Mouse (Mus musculus) NIH3T3 (cell line): ENCODE measurements at regions not wholly inside any gene's neighbourhood (a gene's known extent, or its start where the extent isn't known, plus 50 kb on each side); places are given as distances from the start of the nearest gene placed in this dataset.

Experiments used
- DNase-seq: peaks from one replicate; pipeline ENCODE4 v3.0.0-alpha.2; 2012; ENCODE audit warnings: low read depth

DNA sequence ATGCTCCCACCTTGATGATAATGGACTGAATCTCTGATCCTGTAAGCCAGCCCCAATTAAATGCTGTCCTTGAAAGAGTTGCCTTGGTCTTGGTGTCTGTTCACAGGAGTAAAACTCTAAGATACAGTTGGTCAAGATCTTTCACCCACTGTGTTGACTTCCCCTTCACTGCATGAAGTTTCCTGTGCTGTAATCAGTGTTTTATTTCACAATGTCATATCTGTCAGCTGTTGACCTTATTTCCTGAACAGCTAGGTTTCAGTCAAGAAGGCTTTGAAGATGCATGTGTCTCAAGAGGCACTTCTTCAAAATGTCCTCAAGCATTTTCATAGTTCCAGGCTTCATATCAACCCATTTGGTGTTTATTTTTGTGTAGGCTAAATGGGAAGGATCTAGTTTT is 597.3 kb upstream of the Fam92a start:
- DNase-seq = no peak

DNA sequence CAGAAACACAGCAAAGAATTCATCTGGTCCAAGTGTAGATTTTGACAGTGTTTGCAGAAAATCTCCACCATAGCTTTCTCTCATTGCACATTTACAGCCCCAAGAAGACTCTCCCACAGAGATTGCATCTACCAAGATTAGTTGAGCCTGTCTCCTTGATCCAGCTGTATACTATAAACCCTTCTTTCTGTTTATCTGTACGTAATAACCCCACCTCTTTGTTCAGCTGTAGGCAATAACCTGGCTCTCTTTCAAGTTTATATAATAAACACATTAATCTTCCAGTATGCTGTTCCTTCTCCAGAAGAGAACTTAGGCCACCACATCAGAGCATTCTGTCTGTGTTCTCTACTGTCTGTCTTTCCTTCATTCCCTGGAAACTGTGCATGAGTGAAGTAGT is 594.9 kb upstream of the Fam92a start:
- no peak for DNase-seq

DNA sequence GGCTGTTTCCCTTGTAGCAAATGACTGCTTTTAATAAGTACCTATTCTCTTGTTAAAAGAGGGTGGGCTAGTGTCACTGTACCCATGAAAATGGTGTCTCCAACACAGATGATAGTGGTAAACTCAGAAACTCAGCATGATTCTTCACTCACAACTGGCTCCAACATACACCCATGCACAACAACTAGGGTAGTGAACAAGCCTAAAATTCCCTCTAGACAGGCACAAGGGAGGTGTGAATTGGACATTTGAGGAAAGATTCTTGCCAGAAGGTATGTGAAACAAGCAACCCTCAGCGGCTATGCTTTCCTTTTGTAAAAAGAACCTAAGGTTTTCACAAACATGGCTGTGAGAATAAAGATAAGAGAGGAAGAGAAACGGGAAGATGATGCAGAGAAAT is 579.0 kb upstream of the Fam92a start:
- DNase-seq = no peak

DNA sequence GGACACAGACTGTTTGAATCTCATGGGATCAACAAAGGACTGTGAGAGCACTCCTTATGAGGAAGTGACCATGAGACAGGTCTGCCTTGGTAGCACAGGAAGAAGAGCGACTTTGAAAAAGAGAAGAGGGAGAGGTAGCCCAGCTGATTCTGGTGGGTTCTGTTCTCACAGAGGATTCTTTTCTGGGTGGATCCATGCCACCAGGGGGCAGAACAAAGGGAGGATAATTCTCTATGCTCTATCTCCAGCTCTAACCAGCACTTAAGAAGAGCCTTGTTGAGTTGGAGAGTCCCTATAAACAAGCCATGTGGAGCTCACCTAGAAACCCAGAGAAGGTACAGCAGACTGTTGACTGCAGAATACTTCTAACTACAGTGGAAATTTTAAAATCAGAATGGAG is 578.1 kb upstream of the Fam92a start:
- DNase-seq = peak; percentile 5

DNA sequence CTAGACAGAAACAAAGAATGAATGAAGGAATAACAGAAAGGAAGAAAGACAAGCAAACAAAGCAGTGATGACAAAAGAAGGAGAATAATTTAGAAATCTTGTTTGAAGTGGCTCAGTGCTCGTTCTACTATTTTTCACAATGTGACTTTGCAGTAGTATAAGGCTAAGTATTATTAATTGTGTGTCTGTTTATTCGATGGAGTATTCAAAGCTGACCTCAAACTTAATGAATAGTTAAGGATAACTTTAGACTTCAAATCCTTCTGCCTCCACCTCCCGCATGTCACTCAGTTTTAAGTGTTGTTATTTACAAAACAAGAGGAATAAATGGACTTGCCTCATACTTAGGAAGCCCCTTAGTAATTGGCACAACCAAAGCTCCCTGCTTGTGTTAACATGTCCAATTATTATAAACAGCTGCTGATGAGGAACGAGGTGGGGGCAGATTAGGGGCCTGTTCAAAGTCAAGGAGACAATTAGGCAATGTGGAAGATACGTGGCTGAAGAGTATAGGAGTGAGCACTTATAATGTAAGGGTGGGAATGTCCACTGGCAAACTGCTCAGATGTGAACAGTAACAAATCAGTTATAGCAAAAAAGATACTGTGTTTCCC is 572.0 kb upstream of the Fam92a start:
- no peak for DNase-seq

DNA sequence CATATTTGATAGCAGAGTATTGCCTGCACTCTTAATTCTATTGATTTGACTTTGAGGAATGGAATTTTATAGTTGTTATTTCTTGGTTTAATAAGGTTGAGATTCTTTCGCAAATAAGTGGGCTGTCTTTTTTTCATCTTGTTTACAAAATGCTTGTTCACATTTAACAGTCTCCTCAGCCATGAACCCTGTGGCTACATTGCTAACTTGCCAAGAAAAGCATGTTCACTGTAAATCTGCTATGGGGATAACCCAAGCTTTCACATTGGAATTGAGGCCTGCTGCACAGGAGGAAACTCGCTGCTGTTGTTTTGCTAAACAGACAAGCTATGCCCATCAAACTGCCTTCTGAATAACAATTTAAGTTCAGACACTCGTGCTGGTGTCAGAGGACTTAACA is 564.6 kb upstream of the Fam92a start:
- DNase-seq = no peak

DNA sequence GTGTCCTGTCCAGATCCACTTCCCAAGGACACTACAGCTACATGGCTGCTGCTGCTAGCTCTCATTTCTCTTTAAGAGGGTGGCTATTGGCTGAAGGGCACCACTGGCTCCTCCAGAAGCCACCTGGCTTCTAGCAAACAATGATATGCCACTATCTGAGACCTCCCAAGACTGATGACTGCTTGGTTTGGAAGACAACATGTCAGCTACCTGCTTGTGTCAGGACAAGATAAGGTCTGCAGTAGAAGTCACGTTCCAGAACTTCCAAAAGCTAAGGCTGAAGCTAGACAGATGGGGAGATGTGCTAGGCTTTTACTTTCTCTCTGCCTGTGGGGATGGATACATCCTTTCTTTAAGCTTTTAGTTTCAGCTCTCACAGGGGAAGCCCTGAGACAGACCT is 528.4 kb upstream of the Fam92a start:
- no peak for DNase-seq

DNA sequence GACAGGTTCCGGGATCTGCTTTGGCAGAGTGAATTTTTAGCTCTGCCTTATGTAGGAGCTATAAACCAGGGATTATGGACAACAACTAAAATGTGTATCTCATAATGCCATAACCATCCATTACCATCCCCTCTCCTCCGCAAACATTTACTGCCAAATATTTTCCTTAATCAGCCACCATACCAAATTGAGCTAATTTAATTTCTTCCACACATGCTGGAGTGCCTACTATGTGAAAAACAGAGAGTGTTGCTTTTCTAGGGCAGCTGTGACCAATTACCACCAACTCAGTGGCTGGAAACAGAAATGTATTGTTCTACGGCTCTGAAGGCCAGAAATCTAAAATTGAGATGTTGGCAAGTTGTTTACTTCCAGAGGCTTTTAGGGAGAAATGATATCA is 506.0 kb upstream of the Fam92a start:
- DNase-seq = no peak

DNA sequence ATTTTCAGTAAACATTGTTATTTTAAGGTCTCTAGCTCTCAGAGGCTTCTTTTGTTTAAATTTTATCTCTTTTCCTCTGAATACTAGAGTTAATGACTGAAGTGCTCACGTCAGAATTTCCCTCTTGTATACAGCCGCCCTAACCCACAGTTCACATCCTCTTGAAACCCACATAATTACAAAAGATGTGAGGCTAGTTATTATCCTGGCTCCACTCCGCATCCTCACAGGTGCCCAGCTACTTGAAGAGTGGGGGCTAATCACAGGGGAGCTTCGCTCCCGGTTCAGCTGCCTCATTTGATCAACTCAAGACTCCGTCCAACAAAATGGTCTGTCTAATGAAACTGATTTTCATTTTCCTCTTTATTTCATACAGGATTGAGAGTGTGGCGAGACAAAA is 499.6 kb upstream of the Fam92a start:
- no peak for DNase-seq

DNA sequence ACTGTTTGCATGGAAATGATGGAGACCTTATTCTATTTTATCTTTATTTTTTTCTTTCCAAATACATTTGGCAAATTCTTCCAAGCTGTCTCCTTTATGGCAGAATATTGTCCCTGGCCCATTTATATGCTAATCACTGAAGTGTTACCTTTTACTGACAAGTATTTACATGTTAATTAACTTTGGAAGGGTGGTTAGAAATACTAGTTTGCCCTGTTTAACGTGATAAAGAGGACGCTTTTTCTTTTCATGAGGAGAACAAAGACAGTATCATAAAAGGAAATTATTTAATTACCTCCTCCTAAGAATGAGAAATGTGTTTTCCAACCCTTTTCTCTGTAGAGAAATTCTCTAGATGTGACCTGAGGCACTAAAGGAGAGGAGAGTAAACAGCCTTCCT is 491.4 kb upstream of the Fam92a start:
- DNase-seq = no peak

DNA sequence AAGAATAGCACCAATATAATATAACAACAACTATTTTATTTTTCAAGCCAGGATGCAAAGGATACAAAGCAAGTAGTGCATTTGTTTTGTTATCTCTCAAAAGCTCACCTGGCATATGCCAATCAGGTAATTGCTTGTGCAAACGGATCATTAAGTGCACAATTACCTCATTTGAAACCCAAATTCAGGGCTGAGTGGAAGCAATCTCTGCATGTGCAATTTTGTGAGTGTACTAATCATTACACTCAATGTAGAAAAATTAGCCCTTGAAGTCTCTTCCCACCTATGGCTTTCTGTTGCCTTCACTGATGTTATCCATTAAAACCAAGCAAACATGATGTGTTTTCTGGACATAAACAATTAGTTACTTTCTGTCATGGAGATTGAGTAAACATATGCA is 490.9 kb upstream of the Fam92a start:
- no peak for DNase-seq

DNA sequence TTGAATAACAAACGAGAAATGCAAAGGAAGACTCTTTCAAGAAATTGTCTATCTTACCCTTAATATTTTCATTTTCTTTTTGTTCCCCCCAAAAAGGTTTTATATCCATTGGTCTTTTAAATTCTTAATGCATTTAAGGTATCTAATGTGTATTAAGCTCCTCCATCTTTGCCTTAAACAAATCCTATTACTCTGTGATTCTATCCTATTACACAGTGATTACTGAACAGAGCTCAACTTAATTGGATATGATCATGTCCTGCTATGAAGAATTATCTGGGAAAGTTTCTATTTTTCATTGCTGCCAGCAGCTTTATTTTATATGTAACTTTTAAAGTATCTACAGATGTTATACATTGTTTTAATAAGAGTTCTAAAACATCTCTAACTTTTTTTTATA is 487.3 kb upstream of the Fam92a start:
- no peak for DNase-seq

DNA sequence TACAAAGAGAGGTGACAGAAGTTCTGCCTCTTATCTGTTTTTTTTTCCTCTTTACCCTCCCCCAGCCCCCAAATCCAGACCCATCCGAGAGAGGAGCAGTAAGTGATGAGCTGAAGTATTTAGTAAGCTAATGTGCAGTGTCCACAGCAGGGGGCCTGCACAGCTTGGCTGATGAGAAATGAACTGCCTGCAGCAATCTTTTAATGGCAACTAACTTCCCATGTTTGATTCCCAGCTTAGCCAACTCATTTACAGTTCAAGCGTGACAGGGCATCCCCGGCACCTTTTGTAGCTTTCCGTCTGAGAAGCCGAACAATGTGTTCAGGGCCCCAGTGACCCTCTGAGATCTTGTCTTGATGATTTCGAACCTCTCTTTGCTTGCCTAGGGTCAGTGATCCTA is 486.8 kb upstream of the Fam92a start:
- no peak for DNase-seq

DNA sequence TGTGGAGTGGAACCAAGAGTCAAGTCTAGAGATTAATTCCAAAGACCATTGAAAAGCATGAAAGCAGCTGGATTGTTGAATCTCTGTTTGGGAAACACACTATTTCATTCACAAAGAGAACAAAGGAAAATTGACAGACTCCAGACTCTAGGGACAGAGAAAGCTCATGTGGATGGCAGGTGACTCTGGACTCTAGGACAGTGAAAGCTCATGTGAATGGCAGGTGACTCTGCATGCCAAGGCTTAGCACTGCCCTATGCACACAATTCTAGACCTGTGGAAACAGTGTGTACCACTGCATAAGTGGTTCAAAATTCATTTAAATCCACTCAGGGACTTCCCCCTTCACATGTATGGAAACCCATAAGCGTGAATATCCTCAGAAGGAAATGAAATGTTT is 486.0 kb upstream of the Fam92a start:
- no peak for DNase-seq

DNA sequence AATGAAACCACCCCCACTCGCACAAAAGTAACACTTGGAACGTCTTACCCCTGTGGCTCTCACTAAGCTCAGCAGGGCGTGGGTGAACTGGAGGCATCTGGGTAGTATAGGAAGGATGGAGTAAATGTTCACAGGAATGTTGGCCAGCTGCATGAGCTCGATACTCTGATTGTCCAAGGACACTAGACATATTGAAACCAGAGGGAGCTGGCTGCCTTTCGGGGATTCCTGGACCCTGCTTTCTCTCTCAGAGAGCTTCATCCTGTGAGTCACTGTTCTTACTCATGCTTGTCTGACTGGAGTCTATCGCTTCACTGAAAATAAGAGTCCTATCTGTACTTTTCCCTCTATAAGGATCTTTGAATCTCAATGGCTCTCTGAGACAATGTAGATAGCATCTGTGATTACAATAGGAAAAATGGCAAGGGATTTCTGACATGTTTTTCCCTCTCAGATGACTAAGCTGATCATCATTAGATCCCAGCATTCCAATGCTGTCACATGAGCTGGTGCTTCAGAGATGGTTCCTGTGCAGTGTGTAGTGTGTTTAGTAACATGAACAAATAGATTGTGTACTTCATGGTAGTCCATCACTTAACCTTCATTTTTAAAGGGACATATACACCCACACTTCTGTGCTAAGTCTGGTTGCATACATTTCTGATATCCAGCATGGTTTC is 485.2 kb upstream of the Fam92a start:
- peak; percentile 65 for DNase-seq

DNA sequence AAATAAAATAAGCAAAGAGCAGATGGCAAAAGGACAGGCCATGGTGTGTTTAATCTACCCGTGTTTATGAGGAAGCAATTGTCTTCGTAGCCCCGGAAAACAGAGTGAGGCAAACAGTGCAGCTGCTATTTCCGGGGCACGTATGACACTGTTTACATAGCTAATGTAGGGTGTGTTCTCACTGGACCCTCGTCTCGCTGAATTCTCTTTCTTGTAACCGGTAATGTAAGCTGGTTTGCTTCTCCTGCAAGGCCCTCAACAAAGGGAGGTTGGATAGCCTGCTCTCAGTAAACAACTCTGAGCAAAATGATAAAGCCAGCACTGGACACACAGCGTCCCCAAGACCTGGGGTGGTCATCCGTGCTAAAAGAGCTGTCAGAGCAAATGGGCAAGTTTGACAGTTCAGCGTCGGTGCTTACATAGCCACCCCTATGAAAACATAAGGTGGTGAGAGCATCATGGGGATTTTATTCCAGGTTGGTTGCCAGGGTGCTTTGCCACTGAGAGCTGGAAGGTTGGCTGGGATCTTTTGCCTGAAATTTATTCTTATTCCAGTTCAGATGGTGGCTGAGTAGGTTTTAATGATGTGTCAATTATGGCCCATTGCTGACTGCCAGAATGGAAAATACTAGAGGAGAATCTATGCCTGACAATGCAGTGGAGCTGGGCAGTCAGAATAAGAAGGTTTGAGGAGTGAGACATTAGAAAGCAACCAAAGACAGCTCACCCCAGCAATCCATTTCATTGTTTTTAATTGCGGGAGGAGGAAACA is 483.8 kb upstream of the Fam92a start:
- DNase-seq = no peak

DNA sequence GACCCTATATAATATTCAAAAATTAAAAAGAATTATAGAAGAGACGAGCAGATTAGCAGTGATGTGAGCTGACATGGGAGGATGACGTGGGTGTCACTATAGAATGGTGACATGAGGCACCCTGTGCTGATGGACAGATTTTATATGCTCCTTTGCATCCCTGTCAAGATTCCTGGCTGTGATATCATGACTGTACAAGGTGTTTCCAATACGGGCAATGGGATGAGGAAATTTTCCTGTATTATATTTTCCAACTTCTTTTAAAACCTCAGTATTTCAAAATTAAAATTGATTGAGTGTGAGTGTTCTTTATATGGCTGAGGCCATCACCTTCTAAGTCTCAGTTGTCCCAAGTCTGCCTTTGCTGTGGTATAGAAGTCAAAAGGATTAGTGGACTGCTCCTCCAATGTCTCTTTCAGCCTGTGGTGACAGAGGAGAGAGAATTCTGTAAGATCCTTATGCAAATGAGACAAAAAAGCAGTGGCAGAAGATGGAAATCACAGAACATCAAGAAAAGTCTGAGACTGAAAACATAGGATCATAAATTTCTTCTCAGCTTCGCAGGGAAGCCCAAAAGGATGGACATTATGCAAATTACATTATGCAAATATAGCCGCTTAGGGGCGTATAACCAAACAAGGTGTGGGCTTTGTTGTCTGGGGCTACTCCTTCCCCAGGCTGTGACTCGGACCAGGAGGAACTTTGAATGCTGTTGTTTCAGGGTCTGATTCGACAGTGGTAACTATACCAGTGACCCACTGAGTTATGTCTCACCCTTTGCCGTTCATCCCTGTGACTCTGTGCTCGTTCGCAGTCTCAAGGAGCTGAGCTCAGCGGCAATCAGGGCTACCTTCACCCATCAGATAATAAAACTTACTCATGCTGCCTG is 483.0 kb upstream of the Fam92a start:
- no peak for DNase-seq

DNA sequence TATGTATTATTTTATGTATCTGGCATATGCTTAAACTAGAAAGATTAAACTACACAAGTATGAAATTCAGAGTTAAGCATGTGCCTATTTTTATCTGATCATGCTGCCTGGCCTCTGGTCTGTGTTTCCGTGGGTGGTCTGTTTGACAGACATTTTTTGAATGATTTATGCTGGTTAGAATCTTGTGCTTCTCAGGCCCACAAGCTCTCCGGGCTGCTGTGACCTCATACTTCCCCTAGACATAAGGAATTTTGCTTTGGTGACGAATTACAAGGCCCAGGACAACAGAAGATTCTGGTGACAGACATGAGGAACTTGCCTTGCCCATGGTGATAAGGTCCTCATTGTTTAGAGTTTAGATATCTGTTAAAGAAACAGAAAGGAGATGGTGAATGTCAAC is 475.9 kb upstream of the Fam92a start:
- DNase-seq = no peak

DNA sequence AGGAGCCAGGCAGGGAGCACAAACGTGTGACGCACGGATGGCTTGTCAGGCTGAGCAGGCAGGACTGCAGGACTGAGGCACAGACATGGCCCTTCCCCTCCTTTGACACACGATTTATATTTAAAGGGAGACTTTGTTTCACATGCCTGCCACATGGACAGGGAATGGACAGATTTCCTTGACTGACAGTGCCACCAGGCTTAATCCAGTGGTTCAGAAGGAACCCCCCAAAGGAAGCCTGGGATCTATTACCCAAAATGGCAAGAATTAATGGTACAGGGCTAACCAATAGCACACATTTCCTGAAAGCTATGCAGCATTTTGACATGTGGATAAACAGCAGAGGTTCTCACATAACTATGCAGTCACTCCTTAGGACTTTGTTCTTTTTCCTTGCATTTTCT is 470.7 kb upstream of the Fam92a start:
- DNase-seq = no peak

DNA sequence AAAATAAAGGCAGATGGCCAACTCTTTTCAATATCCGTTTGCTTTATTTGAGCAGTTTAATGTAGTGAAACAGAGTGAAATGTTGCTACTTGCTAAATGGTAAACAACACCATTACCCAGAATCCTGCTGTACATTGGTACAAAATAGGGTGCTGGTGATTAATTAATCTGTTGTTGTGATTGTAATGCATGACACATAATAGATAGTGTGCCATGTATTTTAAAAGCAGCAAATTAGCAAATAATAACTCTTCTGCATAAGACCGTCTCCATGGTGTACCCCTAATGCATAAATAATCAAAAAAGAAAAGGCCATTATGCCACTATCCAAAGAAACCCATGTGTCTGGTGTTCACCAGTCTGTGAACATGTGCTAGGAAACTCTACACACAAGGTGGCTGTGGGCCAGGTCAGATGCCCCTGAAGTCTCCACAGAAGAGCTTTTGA is 457.6 kb upstream of the Fam92a start:
- no peak for DNase-seq

DNA sequence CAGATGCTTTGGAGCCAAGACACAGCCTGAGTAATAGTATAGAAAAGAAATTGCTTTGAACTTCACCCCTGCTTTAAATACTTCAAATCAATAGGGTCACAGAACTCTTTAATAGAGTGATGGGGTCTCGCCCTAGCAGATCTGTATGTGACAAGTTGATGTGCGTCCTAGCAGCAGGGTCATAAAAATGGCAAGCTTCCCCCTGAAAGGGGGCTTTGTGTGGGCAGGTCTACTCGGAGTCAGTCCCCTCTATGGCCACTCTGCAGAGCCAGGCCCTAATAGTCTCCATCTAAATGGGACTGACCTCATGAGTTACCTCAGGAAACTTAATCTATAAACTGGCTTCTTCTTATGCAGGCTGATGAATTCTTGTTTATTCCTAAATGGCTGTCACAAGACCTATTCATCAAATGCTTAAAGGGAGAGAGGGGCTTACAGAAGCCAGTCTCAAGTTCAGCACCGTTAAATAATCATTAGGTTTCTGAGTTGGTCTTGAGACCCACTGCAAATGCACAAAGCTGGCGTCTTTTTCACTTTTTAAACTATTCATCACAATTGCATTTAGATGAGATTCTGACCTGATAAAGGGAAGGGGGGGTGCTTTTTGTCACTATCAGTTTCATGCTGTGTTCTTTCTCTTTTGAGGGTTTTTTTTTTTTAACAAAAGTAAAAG is 457.0 kb upstream of the Fam92a start:
- no peak for DNase-seq
